Mouse (Mus musculus) CH12.LX (cell line): ENCODE measurements around the gene Mnt. TPM values are rescaled to one million over a fixed set of nuclear protein-coding genes. Genes with fewer than 3 reads are reported as not detected.

Experiments used
- DNase-seq: peaks from one replicate; pipeline ENCODE4 v3.0.0-alpha.2; 2013; ENCODE audit errors: extremely low read depth
- H3K27ac ChIP-seq: 2 replicates; pipeline ENCODE4 v1.5.1; 2012; ENCODE audit warnings: low read depth, mild to moderate bottlenecking, control low read depth, moderate library complexity; ENCODE audit not compliant: insufficient read depth
- H3K27me3 ChIP-seq: replicated peaks from 2 replicates; pipeline ENCODE3; 2012; ENCODE audit warnings: inconsistent platforms
- H3K36me3 ChIP-seq, 2 experiments: replicated peaks in 1 of 2; 2 replicates each; pipeline versions ENCODE3 to v1.6.1; 2012; ENCODE audit warnings: inconsistent platforms in 1 of 2, low read length in 1 of 2, mild to moderate bottlenecking in 1 of 2, mixed read lengths in 1 of 2, moderate library complexity in 1 of 2; ENCODE audit not compliant: control insufficient read depth in 1 of 2, insufficient read depth in 1 of 2
- H3K4me1 ChIP-seq, 2 experiments: 2 replicates each; pipeline ENCODE4 v1.6.1; 2012; ENCODE audit warnings: inconsistent platforms in 1 of 2, moderate library complexity in 1 of 2; ENCODE audit not compliant: insufficient read depth in 2 of 2, control insufficient read depth in 1 of 2
- H3K4me2 ChIP-seq: 2 replicates; pipeline ENCODE4 v1.6.1; 2012; ENCODE audit warnings: low read depth, mild to moderate bottlenecking, control low read depth; ENCODE audit not compliant: poor library complexity, insufficient read depth, severe bottlenecking
- H3K4me3 ChIP-seq, 3 experiments: fragments of 150-350 bp in 1 of 3; sonication (generic) in 1 of 3; replicated peaks in 1 of 3; 2 replicates each; pipeline versions ENCODE3 to v1.5.1; 2011 to 2012; ENCODE audit warnings: low read depth in 2 of 3, low read length in 2 of 3, mild to moderate bottlenecking in 2 of 3, moderate library complexity in 2 of 3, control low read depth in 1 of 3, improper control_type of control experiment in 1 of 3, inconsistent platforms in 1 of 3, mixed read lengths in 1 of 3; ENCODE audit not compliant: poor library complexity in 1 of 3
- H3K79me2 ChIP-seq: replicated peaks from 2 replicates; pipeline ENCODE4 v1.6.1; 2012; ENCODE audit warnings: mild to moderate bottlenecking, moderate library complexity; ENCODE audit not compliant: control insufficient read depth, poor library complexity, insufficient read depth, severe bottlenecking; ENCODE audit errors: extremely low read depth
- H3K9ac ChIP-seq: 2 replicates; pipeline ENCODE4 v1.6.1; 2012; ENCODE audit warnings: low read depth, mild to moderate bottlenecking, control low read depth, moderate library complexity; ENCODE audit not compliant: insufficient read depth
- H3K9me3 ChIP-seq: replicated peaks from 2 replicates; pipeline ENCODE3; 2012; ENCODE audit warnings: low read length, inconsistent platforms, mixed read lengths
- JUN ChIP-seq: IDR thresholded peaks from 2 replicates; pipeline ENCODE4 v1.6.1; 2011; ENCODE audit warnings: low read depth, mild to moderate bottlenecking, low read length, improper control_type of control experiment, moderate library complexity; ENCODE audit not compliant: insufficient read depth
- MAFK ChIP-seq: IDR thresholded peaks from 2 replicates; pipeline ENCODE4 v1.6.1; 2011; ENCODE audit warnings: low read length, improper control_type of control experiment; ENCODE audit not compliant: insufficient replicate concordance
- MAZ ChIP-seq: IDR thresholded peaks from 2 replicates; pipeline ENCODE4 v1.6.1; 2012; ENCODE audit warnings: low read depth, mild to moderate bottlenecking, inconsistent platforms, low read length, improper control_type of control experiment, moderate library complexity
- MEF2A ChIP-seq: IDR thresholded peaks from 2 replicates; pipeline ENCODE4 v1.6.1; 2014; ENCODE audit warnings: low read depth, mild to moderate bottlenecking, inconsistent platforms, low read length, improper control_type of control experiment, borderline replicate concordance
- MXI1 ChIP-seq: IDR thresholded peaks from 2 replicates; pipeline ENCODE4 v1.6.1; 2011; ENCODE audit warnings: mild to moderate bottlenecking, low read depth, low read length, improper control_type of control experiment
- NRF1 ChIP-seq: IDR thresholded peaks from 2 replicates; pipeline ENCODE4 v1.6.1; 2014; ENCODE audit warnings: low read depth, mild to moderate bottlenecking, inconsistent platforms, low read length, improper control_type of control experiment, moderate library complexity
- POLR2AphosphoS2 ChIP-seq: IDR thresholded peaks from 2 replicates; pipeline ENCODE4 v1.6.1; 2011; ENCODE audit warnings: low read depth, low read length, improper control_type of control experiment
- RCOR1 ChIP-seq: conservative IDR thresholded peaks from 2 replicates; pipeline ENCODE4 v1.6.1; 2012; ENCODE audit warnings: low read depth, mild to moderate bottlenecking, inconsistent platforms, low read length, improper control_type of control experiment
- SMC3 ChIP-seq: IDR thresholded peaks from 2 replicates; pipeline ENCODE4 v1.6.1; 2011; ENCODE audit warnings: low read depth, low read length, improper control_type of control experiment
- UBTF ChIP-seq: IDR thresholded peaks from 2 replicates; pipeline ENCODE4 v1.6.1; 2012; ENCODE audit warnings: low read depth, mild to moderate bottlenecking, inconsistent platforms, low read length, improper control_type of control experiment, moderate library complexity
- dilution Hi-C: fragments of 300-500 bp; cut with MboI; formaldehyde crosslinking; loops from 2 replicates; pipeline ENCODE4 v1.14.3; 2020; ENCODE audit warnings: low sequenced_read_pairs; ENCODE audit not compliant: extremely low pct_unique_long_range_greater_than_20kb, extremely low pct_ligation_motif_present
- in situ Hi-C: fragments of 300-500 bp; cut with MboI; formaldehyde crosslinking; loops from 3 replicates; pipeline ENCODE4 v1.14.3; 2019; ENCODE audit warnings: low sequenced_read_pairs, low pct_ligation_motif_present, low pct_unique_long_range_greater_than_20kb, mixed read lengths
- polyA plus RNA-seq: library from polyadenylated mRNA; unstranded; fragments of >175 nt; gene quantifications from 2 replicates; pipeline ENCODE4 v1.2.1, GENCODE M21; 2012; ENCODE audit warnings: low read depth; ENCODE audit not compliant: insufficient read length
- total RNA-seq, 2 experiments: library from RNA; depleted of rRNA; stranded (reverse); fragments of 300-350 nt in 1 of 2; fragments of >200 nt in 1 of 2; gene quantifications; 2 replicates each; pipeline ENCODE4 v1.2.3; 2012 to 2014

Gene Mnt
- total and polyA plus RNA-seq, 3 experiments, result 1.6 to 30.6 (median 4.7) TPM

DNA sequence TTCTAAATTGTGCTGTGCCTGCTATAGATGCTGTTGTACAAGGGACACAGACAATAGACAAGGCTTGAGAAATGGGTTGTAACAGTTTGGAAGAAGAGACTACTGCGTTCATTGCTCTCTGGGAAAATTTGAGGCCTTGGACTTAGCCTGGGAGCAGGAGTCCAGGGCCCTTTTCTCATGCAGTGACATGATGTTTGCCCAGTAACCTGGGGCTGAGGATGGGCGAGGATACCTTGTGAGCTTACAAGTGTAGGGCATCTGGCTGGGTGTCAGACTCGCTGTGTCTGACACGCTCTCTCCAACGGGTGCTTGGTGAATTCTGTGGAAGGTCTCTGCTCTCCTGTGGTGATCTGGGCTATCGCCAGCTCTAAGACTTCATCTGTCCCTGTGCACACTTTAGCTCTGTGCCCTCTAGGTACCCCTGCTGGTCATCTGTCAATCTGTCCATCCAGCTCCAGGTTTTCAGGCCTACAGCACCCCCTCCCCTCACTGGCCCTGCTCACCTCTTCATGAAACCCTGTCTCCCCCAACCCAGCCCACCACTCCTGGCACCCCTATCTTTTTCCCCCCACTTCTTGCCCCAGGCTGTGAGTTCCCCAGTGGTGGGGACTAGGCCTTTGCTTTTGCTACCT is 5.0 kb downstream of the Mnt start:
- no peak overlapping the region for H3K4me3 ChIP-seq
- no peak for TF ChIP-seq MEF2A
- in situ Hi-C loops (loop anchor here (25.0 kb wide), 1 partner anchor 448 kb away; no protein-coding TSS in a partner anchor), dilution Hi-C loops (no loop called here)
- H3K27me3 ChIP-seq, result no peaks in the 10 kb centered on the region
- no peak overlapping the region for H3K9ac ChIP-seq
- H3K79me2 ChIP-seq, result peaks cover 7% of the 10 kb centered on the region
- DNase-seq, result no peak
- no peaks in the 10 kb centered on the region for H3K9me3 ChIP-seq
- H3K4me2 ChIP-seq, result no peak overlapping the region
- no peak overlapping the region for H3K27ac ChIP-seq
- peaks cover 13 to 42% of the 10 kb centered on the region in 2 experiments for H3K36me3 ChIP-seq
- peaks cover 23 to 68% of the 10 kb centered on the region in 2 experiments for H3K4me1 ChIP-seq

DNA sequence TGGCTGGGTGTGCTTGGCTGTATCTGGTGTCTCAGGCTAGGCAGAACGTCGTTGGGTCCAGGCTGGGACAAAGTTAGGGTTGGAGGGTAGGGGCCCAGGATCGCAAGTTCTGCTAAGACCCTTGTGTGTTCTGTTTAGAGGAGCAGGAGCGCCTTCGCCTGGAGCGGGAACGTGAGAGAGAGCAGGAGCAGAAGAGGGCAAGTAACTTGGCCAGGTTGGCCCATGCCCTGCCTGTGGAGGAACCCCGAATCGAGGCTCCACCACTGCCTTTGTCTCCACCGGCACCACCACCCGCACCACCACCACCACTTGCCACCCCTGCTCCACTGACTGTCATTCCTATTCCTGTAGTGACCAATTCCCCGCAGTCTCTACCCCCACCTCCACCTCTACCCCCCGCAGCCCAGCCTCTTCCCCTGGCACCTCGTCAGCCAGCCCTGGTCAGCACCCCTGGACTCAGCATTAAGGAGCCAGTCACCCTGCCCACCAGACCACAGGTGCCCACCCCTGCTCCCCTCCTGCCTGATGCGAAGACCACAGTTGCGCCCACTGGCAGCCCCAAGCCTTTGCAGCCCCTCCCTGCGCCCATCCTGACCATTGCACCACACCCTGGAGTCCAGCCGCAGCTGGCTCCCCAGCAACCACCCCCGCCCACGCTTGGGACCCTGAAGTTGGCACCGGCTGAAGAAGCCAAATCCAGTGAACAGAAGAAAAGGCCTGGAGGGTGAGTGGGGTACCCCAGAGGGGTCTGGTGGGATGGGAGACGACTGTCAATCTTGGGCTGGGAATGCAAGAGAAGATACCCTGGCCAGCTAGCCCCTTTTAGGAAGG is 5.7 kb downstream of the Mnt start:
- no peak for DNase-seq
- Histone ChIP-seq H3K4me1 (peaks cover 24 to 75% of the 10 kb centered on the region in 2 experiments), H3K9ac (no peak overlapping the region), H3K4me2 (no peak overlapping the region), H3K27me3 (no peaks in the 10 kb centered on the region), H3K36me3 (peaks cover 13 to 49% of the 10 kb centered on the region in 2 experiments), H3K4me3 (no peak overlapping the region), H3K9me3 (no peaks in the 10 kb centered on the region), H3K79me2 (peaks cover 7% of the 10 kb centered on the region), H3K27ac (no peak overlapping the region)
- in situ Hi-C loops (loop anchor here (25.0 kb wide), 1 partner anchor 449 kb away; no protein-coding TSS in a partner anchor), dilution Hi-C loops (no loop called here)
- no peak for TF ChIP-seq NRF1
- no peak for TF ChIP-seq RCOR1
- TF ChIP-seq MAFK, result no peak
- no peak for TF ChIP-seq MAZ
- TF ChIP-seq SMC3, result no peak
- TF ChIP-seq POLR2AphosphoS2, result no peak
- TF ChIP-seq UBTF, result no peak
- no peak for TF ChIP-seq MXI1
- no peak for TF ChIP-seq JUN
